Mouse (Mus musculus) CH12.LX (cell line): ENCODE data around the gene Asl. TPM values are rescaled to one million over a fixed set of nuclear protein-coding genes. Genes with fewer than 3 reads are reported as not detected.

Source experiments
- DNase-seq: peaks from one replicate; pipeline ENCODE4 v3.0.0-alpha.2; 2013; ENCODE audit errors: extremely low read depth
- H3K27ac ChIP-seq: 2 replicates; pipeline ENCODE4 v1.5.1; 2012; ENCODE audit warnings: low read depth, mild to moderate bottlenecking, control low read depth, moderate library complexity; ENCODE audit not compliant: insufficient read depth
- H3K27me3 ChIP-seq: replicated peaks from 2 replicates; pipeline ENCODE3; 2012; ENCODE audit warnings: inconsistent platforms
- H3K36me3 ChIP-seq, 2 experiments: replicated peaks in 1 of 2; 2 replicates each; pipeline versions ENCODE3 to v1.6.1; 2012; ENCODE audit warnings: inconsistent platforms in 1 of 2, low read length in 1 of 2, mild to moderate bottlenecking in 1 of 2, mixed read lengths in 1 of 2, moderate library complexity in 1 of 2; ENCODE audit not compliant: control insufficient read depth in 1 of 2, insufficient read depth in 1 of 2
- H3K4me1 ChIP-seq, 2 experiments: 2 replicates each; pipeline ENCODE4 v1.6.1; 2012; ENCODE audit warnings: inconsistent platforms in 1 of 2, moderate library complexity in 1 of 2; ENCODE audit not compliant: insufficient read depth in 2 of 2, control insufficient read depth in 1 of 2
- H3K4me2 ChIP-seq: 2 replicates; pipeline ENCODE4 v1.6.1; 2012; ENCODE audit warnings: low read depth, mild to moderate bottlenecking, control low read depth; ENCODE audit not compliant: poor library complexity, insufficient read depth, severe bottlenecking
- H3K4me3 ChIP-seq, 3 experiments: fragments of 150-350 bp in 1 of 3; sonication (generic) in 1 of 3; replicated peaks in 1 of 3; 2 replicates each; pipeline versions ENCODE3 to v1.5.1; 2011 to 2012; ENCODE audit warnings: low read depth in 2 of 3, low read length in 2 of 3, mild to moderate bottlenecking in 2 of 3, moderate library complexity in 2 of 3, control low read depth in 1 of 3, improper control_type of control experiment in 1 of 3, inconsistent platforms in 1 of 3, mixed read lengths in 1 of 3; ENCODE audit not compliant: poor library complexity in 1 of 3
- H3K79me2 ChIP-seq: replicated peaks from 2 replicates; pipeline ENCODE4 v1.6.1; 2012; ENCODE audit warnings: mild to moderate bottlenecking, moderate library complexity; ENCODE audit not compliant: control insufficient read depth, poor library complexity, insufficient read depth, severe bottlenecking; ENCODE audit errors: extremely low read depth
- H3K9ac ChIP-seq: 2 replicates; pipeline ENCODE4 v1.6.1; 2012; ENCODE audit warnings: low read depth, mild to moderate bottlenecking, control low read depth, moderate library complexity; ENCODE audit not compliant: insufficient read depth
- H3K9me3 ChIP-seq: replicated peaks from 2 replicates; pipeline ENCODE3; 2012; ENCODE audit warnings: low read length, inconsistent platforms, mixed read lengths
- CHD1 ChIP-seq: IDR thresholded peaks from 2 replicates; pipeline ENCODE4 v1.6.1; 2012; ENCODE audit warnings: low read depth, low read length, improper control_type of control experiment, inconsistent platforms
- CHD2 ChIP-seq: IDR thresholded peaks from 2 replicates; pipeline ENCODE4 v1.6.1; 2011; ENCODE audit warnings: low read length, improper control_type of control experiment
- CTCF ChIP-seq, 2 experiments: IDR thresholded peaks in 1 of 2; conservative IDR thresholded peaks in 1 of 2; 2 replicates each; pipeline ENCODE4 v1.5.1; 2011 to 2012; ENCODE audit warnings: low read depth in 2 of 2, low read length in 2 of 2, improper control_type of control experiment in 1 of 2, inconsistent platforms in 1 of 2, mild to moderate bottlenecking in 1 of 2, moderate library complexity in 1 of 2
- E2F4 ChIP-seq: IDR thresholded peaks from 2 replicates; pipeline ENCODE4 v1.6.1; 2011; ENCODE audit warnings: low read depth, low read length, improper control_type of control experiment; ENCODE audit not compliant: insufficient replicate concordance
- ELF1 ChIP-seq: IDR thresholded peaks from 2 replicates; pipeline ENCODE4 v1.6.1; 2014; ENCODE audit warnings: low read depth, mild to moderate bottlenecking, inconsistent platforms, low read length, improper control_type of control experiment
- ETS1 ChIP-seq: conservative IDR thresholded peaks from 2 replicates; pipeline ENCODE4 v1.6.1; 2012; ENCODE audit warnings: low read depth, mild to moderate bottlenecking, inconsistent platforms, low read length, improper control_type of control experiment, moderate library complexity
- GABPA ChIP-seq: IDR thresholded peaks from 2 replicates; pipeline ENCODE4 v1.6.1; 2012; ENCODE audit warnings: low read depth, low read length, improper control_type of control experiment, inconsistent platforms; ENCODE audit not compliant: insufficient replicate concordance
- IRF4 ChIP-seq: IDR thresholded peaks from 2 replicates; pipeline ENCODE4 v1.6.1; 2014; ENCODE audit warnings: low read depth, mild to moderate bottlenecking, inconsistent platforms, low read length, improper control_type of control experiment
- JUND ChIP-seq: conservative IDR thresholded peaks from 2 replicates; pipeline ENCODE4 v1.6.1; 2011; ENCODE audit warnings: low read depth, low read length, improper control_type of control experiment
- KAT2A ChIP-seq: IDR thresholded peaks from 2 replicates; pipeline ENCODE4 v1.6.1; 2012; ENCODE audit warnings: low read length, improper control_type of control experiment, inconsistent platforms; ENCODE audit not compliant: insufficient replicate concordance
- MAFK ChIP-seq: IDR thresholded peaks from 2 replicates; pipeline ENCODE4 v1.6.1; 2011; ENCODE audit warnings: low read length, improper control_type of control experiment; ENCODE audit not compliant: insufficient replicate concordance
- MAX ChIP-seq: IDR thresholded peaks from 2 replicates; pipeline ENCODE4 v1.6.1; 2011; ENCODE audit warnings: low read length, improper control_type of control experiment
- MEF2A ChIP-seq: IDR thresholded peaks from 2 replicates; pipeline ENCODE4 v1.6.1; 2014; ENCODE audit warnings: low read depth, mild to moderate bottlenecking, inconsistent platforms, low read length, improper control_type of control experiment, borderline replicate concordance
- MXI1 ChIP-seq: IDR thresholded peaks from 2 replicates; pipeline ENCODE4 v1.6.1; 2011; ENCODE audit warnings: mild to moderate bottlenecking, low read depth, low read length, improper control_type of control experiment
- NELFE ChIP-seq: IDR thresholded peaks from 2 replicates; pipeline ENCODE4 v1.6.1; 2011; ENCODE audit warnings: low read depth, low read length, improper control_type of control experiment
- NRF1 ChIP-seq: IDR thresholded peaks from 2 replicates; pipeline ENCODE4 v1.6.1; 2014; ENCODE audit warnings: low read depth, mild to moderate bottlenecking, inconsistent platforms, low read length, improper control_type of control experiment, moderate library complexity
- PAX5 ChIP-seq: IDR thresholded peaks from 2 replicates; pipeline ENCODE4 v1.6.1; 2012; ENCODE audit warnings: low read length, inconsistent platforms, mixed read lengths
- POLR2AphosphoS2 ChIP-seq: IDR thresholded peaks from 2 replicates; pipeline ENCODE4 v1.6.1; 2011; ENCODE audit warnings: low read depth, low read length, improper control_type of control experiment
- RAD21 ChIP-seq: IDR thresholded peaks from 2 replicates; pipeline ENCODE4 v1.6.1; 2011; ENCODE audit warnings: low read depth, mild to moderate bottlenecking, low read length, improper control_type of control experiment, moderate library complexity
- SMC3 ChIP-seq: IDR thresholded peaks from 2 replicates; pipeline ENCODE4 v1.6.1; 2011; ENCODE audit warnings: low read depth, low read length, improper control_type of control experiment
- TBP ChIP-seq: conservative IDR thresholded peaks from 2 replicates; pipeline ENCODE4 v1.6.1; 2011; ENCODE audit warnings: low read depth, low read length, improper control_type of control experiment
- UBTF ChIP-seq: IDR thresholded peaks from 2 replicates; pipeline ENCODE4 v1.6.1; 2012; ENCODE audit warnings: low read depth, mild to moderate bottlenecking, inconsistent platforms, low read length, improper control_type of control experiment, moderate library complexity
- ZC3H11A ChIP-seq: IDR thresholded peaks from 2 replicates; pipeline ENCODE4 v1.6.1; 2012; ENCODE audit warnings: low read depth, mild to moderate bottlenecking, inconsistent platforms, low read length, improper control_type of control experiment
- ZKSCAN1 ChIP-seq: IDR thresholded peaks from 2 replicates; pipeline ENCODE4 v1.6.1; 2012; ENCODE audit warnings: low read depth, inconsistent platforms, low read length, improper control_type of control experiment, borderline replicate concordance
- ZMIZ1 ChIP-seq: IDR thresholded peaks from 2 replicates; pipeline ENCODE4 v1.6.1; 2012; ENCODE audit warnings: low read depth, mild to moderate bottlenecking, inconsistent platforms, low read length, improper control_type of control experiment
- ZNF384 ChIP-seq: IDR thresholded peaks from 2 replicates; pipeline ENCODE4 v1.6.1; 2012; ENCODE audit warnings: low read depth, low read length, improper control_type of control experiment, inconsistent platforms
- dilution Hi-C: fragments of 300-500 bp; cut with MboI; formaldehyde crosslinking; loops from 2 replicates; pipeline ENCODE4 v1.14.3; 2020; ENCODE audit warnings: low sequenced_read_pairs; ENCODE audit not compliant: extremely low pct_unique_long_range_greater_than_20kb, extremely low pct_ligation_motif_present
- in situ Hi-C: fragments of 300-500 bp; cut with MboI; formaldehyde crosslinking; loops from 3 replicates; pipeline ENCODE4 v1.14.3; 2019; ENCODE audit warnings: low sequenced_read_pairs, low pct_ligation_motif_present, low pct_unique_long_range_greater_than_20kb, mixed read lengths
- polyA plus RNA-seq: library from polyadenylated mRNA; unstranded; fragments of >175 nt; gene quantifications from 2 replicates; pipeline ENCODE4 v1.2.1, GENCODE M21; 2012; ENCODE audit warnings: low read depth; ENCODE audit not compliant: insufficient read length
- total RNA-seq, 2 experiments: library from RNA; depleted of rRNA; stranded (reverse); fragments of 300-350 nt in 1 of 2; fragments of >200 nt in 1 of 2; gene quantifications; 2 replicates each; pipeline ENCODE4 v1.2.3; 2012 to 2014

Gene Asl
- total and polyA plus RNA-seq, 3 experiments, result 44.8 to 70.4 (median 61.0) TPM

DNA sequence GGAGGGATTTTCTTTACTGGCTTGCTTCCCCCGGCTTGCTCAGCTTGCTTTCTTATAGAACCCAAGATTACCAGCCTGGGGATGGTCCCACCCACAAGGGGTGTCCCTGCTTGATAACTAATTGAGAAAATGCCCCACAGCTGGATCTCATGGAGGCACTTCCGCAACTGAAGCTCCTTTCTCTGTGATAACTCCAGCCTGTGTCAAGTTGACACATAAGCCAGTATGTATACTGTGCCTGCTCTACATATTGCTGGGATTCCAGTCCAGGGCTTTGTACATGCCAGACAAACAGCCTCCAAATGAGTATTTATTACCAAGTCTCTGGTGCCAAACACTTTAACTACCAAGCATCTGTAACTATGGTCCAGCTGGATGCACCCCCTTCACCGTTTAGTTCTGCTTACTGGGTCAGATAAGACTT, 38.8 kb upstream of the Asl start:
- H3K27me3 ChIP-seq, result peaks cover 1% of the 10 kb centered on the region
- dilution Hi-C loops (no loop called here), in situ Hi-C loops (no loop called here)
- no peak overlapping the region for H3K9ac ChIP-seq
- H3K4me3 ChIP-seq, result no peak overlapping the region
- no peaks in the 10 kb centered on the region for H3K36me3 ChIP-seq
- no peak overlapping the region for H3K4me2 ChIP-seq
- no peak for DNase-seq
- H3K9me3 ChIP-seq, result peaks cover 6% of the 10 kb centered on the region
- no peaks in the 10 kb centered on the region for H3K4me1 ChIP-seq
- TF ChIP-seq MEF2A, result no peak
- TF ChIP-seq MAFK, result no peak
- TF ChIP-seq IRF4, result no peak
- no peaks in the 10 kb centered on the region for H3K79me2 ChIP-seq
- no peak overlapping the region for H3K27ac ChIP-seq

GRCm38 (mm10) chr5:130065579-130065978, 36.5 kb upstream of the Asl start:
- H3K27ac ChIP-seq, result no peak overlapping the region
- no peak overlapping the region for H3K9ac ChIP-seq
- no peak overlapping the region for H3K4me2 ChIP-seq
- DNase-seq, result no peak
- H3K4me1 ChIP-seq, result peaks cover 7 to 16% of the 10 kb centered on the region in 2 experiments; a peak in 3 of 4 replicates
- no peaks in the 10 kb centered on the region; the same call in 1 of the 2 replicates for H3K79me2 ChIP-seq
- H3K4me3 ChIP-seq, result no peak overlapping the region
- dilution Hi-C loops, result no loop called here
- H3K9me3 ChIP-seq, result peaks cover 6% of the 10 kb centered on the region
- H3K36me3 ChIP-seq, result peaks cover 7 to 11% of the 10 kb centered on the region in 2 experiments
- in situ Hi-C loops, result no loop called here
- TF ChIP-seq RAD21, result peak; percentile 80
- 0 out of 2 replicates have a peak, but pooled peaks have one; percentile 4 for TF ChIP-seq ZC3H11A
- TF ChIP-seq ZKSCAN1, result no peak
- TF ChIP-seq CTCF (conservative IDR thresholded peaks at IDR 0.05 in 1 of 2, IDR thresholded peaks at IDR 0.05 in 1 of 2; ENCODE audit: low read depth in 2 of 2, low read length in 2 of 2), result peak; percentile 40 to 79; a peak in 2 of 4 replicates
- TF ChIP-seq ZNF384, result no peak
- TF ChIP-seq SMC3, result peak; percentile 77
- no peaks in the 10 kb centered on the region for H3K27me3 ChIP-seq

GRCm38 (mm10) chr5:130063760-130064159, 34.7 kb upstream of the Asl start:
- Histone ChIP-seq H3K4me2 (no peak overlapping the region), H3K27ac (no peak overlapping the region), H3K36me3 (peaks cover 20 to 29% of the 10 kb centered on the region in 2 experiments), H3K9me3 (peaks cover 3% of the 10 kb centered on the region), H3K9ac (no peak overlapping the region), H3K27me3 (no peaks in the 10 kb centered on the region), H3K4me3 (no peak overlapping the region), H3K4me1 (peaks cover 7 to 16% of the 10 kb centered on the region in 2 experiments; a peak in 3 of 4 replicates), H3K79me2 (no peaks in the 10 kb centered on the region; the same call in 1 of the 2 replicates)
- DNase-seq, result no peak
- in situ Hi-C loops, result no loop called here
- TF ChIP-seq MAX (no peak), GABPA (no peak), PAX5 (no peak), ELF1 (no peak), TBP (no peak), MXI1 (no peak), ZMIZ1 (no peak), CHD2 (no peak), E2F4 (no peak), KAT2A (no peak), NRF1 (no peak), ZNF384 (no peak), CHD1 (no peak), CTCF (conservative IDR thresholded peaks at IDR 0.05 in 1 of 2, IDR thresholded peaks at IDR 0.05 in 1 of 2; ENCODE audit: low read depth in 2 of 2, low read length in 2 of 2) (no peak), ETS1 (no peak), POLR2AphosphoS2 (no peak), MEF2A (no peak), JUND (no peak), NELFE (no peak), UBTF (no peak)
- dilution Hi-C loops, result no loop called here
